Mouse (Mus musculus): ENCODE data around the gene Zdhhc18. TPM values are rescaled to one million over a fixed set of nuclear protein-coding genes. Genes with fewer than 3 reads are reported as not detected.

Zdhhc18 gene
- total RNA-seq, 1 experiment, result 39.0 TPM

GRCm38 (mm10) chr4:133619473-133620136 lies 30.3 kb downstream of the Zdhhc18 start:
- in situ Hi-C loops (cut with MboI; ENCODE audit: low sequenced_read_pairs in 2 of 2, unreplicated experiment in 2 of 2), result no loop called here
- no peak for DNase-seq (ENCODE audit: low read depth, low spot score)
- Histone ChIP-seq H3K4me3 (ENCODE audit: insufficient read depth in 1 of 2, low read depth in 1 of 2, low read length in 2 of 2, poor library complexity in 1 of 2, severe bottlenecking in 1 of 2) (no peak overlapping the region), H3K27ac (ENCODE audit: insufficient read depth, low read depth, low read length, poor library complexity, severe bottlenecking) (no peak overlapping the region), H3K4me1 (ENCODE audit: control insufficient read depth in 2 of 2, insufficient read depth in 2 of 2, low read length in 2 of 2, poor library complexity in 1 of 2) (peaks cover 5 to 28% of the 10 kb centered on the region in 2 experiments; a peak in 2 of 4 replicates), H3K9me3 (ENCODE audit: control insufficient read depth, insufficient read depth, low read depth, low read length) (no peaks in the 10 kb centered on the region), H3K9ac (ENCODE audit: insufficient read depth, low read depth, low read length, poor library complexity, severe bottlenecking) (no peak overlapping the region), H3K36me3 (ENCODE audit: control insufficient read depth, insufficient read depth, low read length, poor library complexity, severe bottlenecking) (peaks cover 9% of the 10 kb centered on the region; the same call in 1 of the 2 replicates)
- TF ChIP-seq ZC3H11A (IDR thresholded peaks at IDR 0.05; ENCODE audit: borderline replicate concordance, low read depth, low read length) (no peak), ZNF384 (IDR thresholded peaks at IDR 0.05; ENCODE audit: low read depth, low read length) (no peak), HCFC1 (IDR thresholded peaks at IDR 0.05; ENCODE audit: borderline replicate concordance, insufficient read depth, low read length) (no peak), MAFK (IDR thresholded peaks at IDR 0.05; ENCODE audit: insufficient read depth, low read depth, low read length) (no peak), CHD2 (IDR thresholded peaks at IDR 0.05; ENCODE audit: low read depth, low read length) (no peak)

DNA sequence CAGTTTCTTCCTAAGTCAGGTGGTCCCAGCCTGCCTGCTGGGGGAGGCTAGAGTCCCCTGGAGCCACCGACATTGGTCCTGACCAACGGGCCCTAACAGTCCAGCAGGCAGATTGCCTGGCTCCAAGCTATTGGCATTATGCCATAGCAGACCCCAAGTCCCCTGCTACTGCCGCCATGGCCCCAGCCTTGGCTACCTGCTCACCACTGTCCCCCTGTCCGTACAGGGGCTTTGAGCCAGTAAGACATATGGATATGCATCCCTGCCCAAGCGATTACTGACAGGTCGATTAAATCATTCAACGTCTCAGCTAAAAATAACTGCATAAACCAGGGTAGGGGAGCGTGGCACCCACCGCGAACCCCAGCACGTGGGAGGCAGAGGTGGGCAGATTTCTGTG lies 32.0 kb downstream of the Zdhhc18 start:
- Histone ChIP-seq H3K4me3 (ENCODE audit: insufficient read depth in 1 of 2, low read depth in 1 of 2, low read length in 2 of 2, poor library complexity in 1 of 2, severe bottlenecking in 1 of 2) (no peak overlapping the region), H3K36me3 (ENCODE audit: control insufficient read depth, insufficient read depth, low read length, poor library complexity, severe bottlenecking) (peaks cover 19% of the 10 kb centered on the region; the same call in 1 of the 2 replicates), H3K27ac (ENCODE audit: insufficient read depth, low read depth, low read length, poor library complexity, severe bottlenecking) (no peak overlapping the region), H3K9ac (ENCODE audit: insufficient read depth, low read depth, low read length, poor library complexity, severe bottlenecking) (no peak overlapping the region), H3K9me3 (ENCODE audit: control insufficient read depth, insufficient read depth, low read depth, low read length) (no peaks in the 10 kb centered on the region), H3K4me1 (ENCODE audit: control insufficient read depth in 2 of 2, insufficient read depth in 2 of 2, low read length in 2 of 2, poor library complexity in 1 of 2) (peaks cover 5 to 32% of the 10 kb centered on the region in 2 experiments; a peak in 3 of 4 replicates)
- DNase-seq (ENCODE audit: low read depth, low spot score), result no peak
- TF ChIP-seq HCFC1 (IDR thresholded peaks at IDR 0.05; ENCODE audit: borderline replicate concordance, insufficient read depth, low read length) (no peak), ZNF384 (IDR thresholded peaks at IDR 0.05; ENCODE audit: low read depth, low read length) (no peak), ZC3H11A (IDR thresholded peaks at IDR 0.05; ENCODE audit: borderline replicate concordance, low read depth, low read length) (no peak), MAFK (IDR thresholded peaks at IDR 0.05; ENCODE audit: insufficient read depth, low read depth, low read length) (no peak), CHD2 (IDR thresholded peaks at IDR 0.05; ENCODE audit: low read depth, low read length) (no peak)
- in situ Hi-C loops (cut with MboI; ENCODE audit: low sequenced_read_pairs in 2 of 2, unreplicated experiment in 2 of 2), result no loop called here

- Histone ChIP-seq H3K9ac (ENCODE audit: insufficient read depth, low read depth, low read length, poor library complexity, severe bottlenecking) (no peak overlapping the region), H3K9me3 (ENCODE audit: control insufficient read depth, insufficient read depth, low read depth, low read length) (no peaks in the 10 kb centered on the region), H3K36me3 (ENCODE audit: control insufficient read depth, insufficient read depth, low read length, poor library complexity, severe bottlenecking) (peaks cover 27% of the 10 kb centered on the region; the same call in 1 of the 2 replicates), H3K4me1 (ENCODE audit: control insufficient read depth in 2 of 2, insufficient read depth in 2 of 2, low read length in 2 of 2, poor library complexity in 1 of 2) (peaks cover 0 to 20% of the 10 kb centered on the region in 2 experiments; a peak in 2 of 4 replicates), H3K27ac (ENCODE audit: insufficient read depth, low read depth, low read length, poor library complexity, severe bottlenecking) (no peak overlapping the region), H3K4me3 (ENCODE audit: insufficient read depth in 1 of 2, low read depth in 1 of 2, low read length in 2 of 2, poor library complexity in 1 of 2, severe bottlenecking in 1 of 2) (no peak overlapping the region)
- no peak for DNase-seq (ENCODE audit: low read depth, low spot score)
- TF ChIP-seq ZC3H11A (IDR thresholded peaks at IDR 0.05; ENCODE audit: borderline replicate concordance, low read depth, low read length) (no peak), CHD2 (IDR thresholded peaks at IDR 0.05; ENCODE audit: low read depth, low read length) (no peak), MAFK (IDR thresholded peaks at IDR 0.05; ENCODE audit: insufficient read depth, low read depth, low read length) (no peak), ZNF384 (IDR thresholded peaks at IDR 0.05; ENCODE audit: low read depth, low read length) (no peak), HCFC1 (IDR thresholded peaks at IDR 0.05; ENCODE audit: borderline replicate concordance, insufficient read depth, low read length) (no peak)
- in situ Hi-C loops (cut with MboI; ENCODE audit: low sequenced_read_pairs in 2 of 2, unreplicated experiment in 2 of 2), result no loop called here
These were observed 34.5 kb downstream of the Zdhhc18 start for GRCm38 (mm10) chr4:133615416-133615815.

DNA sequence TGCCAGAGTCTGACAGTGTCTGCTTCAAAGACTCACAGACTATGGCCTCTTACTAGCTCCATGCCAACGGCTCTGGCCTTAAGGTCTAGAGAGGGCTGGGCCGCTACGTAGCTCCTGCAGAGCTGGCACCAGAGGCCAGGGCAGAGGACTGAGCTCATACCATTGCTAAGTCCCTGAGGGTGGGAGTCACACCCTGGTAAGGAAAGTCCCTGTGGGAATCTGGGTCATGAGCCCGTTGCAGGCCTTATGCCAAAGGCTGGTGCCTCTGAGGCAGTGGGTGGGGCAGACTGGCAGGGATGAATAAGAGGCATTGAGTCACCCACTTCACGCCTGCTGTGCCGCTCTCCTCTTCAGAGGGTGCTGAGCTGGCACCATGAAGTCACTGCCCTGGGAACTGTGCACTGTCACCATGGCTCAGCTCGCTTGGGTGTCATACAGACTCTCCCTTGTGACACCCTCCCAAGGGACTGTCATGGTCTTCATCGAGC lies 35.6 kb downstream of the Zdhhc18 start:
- no peaks in the 10 kb centered on the region for H3K9me3 ChIP-seq (ENCODE audit: control insufficient read depth, insufficient read depth, low read depth, low read length)
- H3K4me1 ChIP-seq (ENCODE audit: control insufficient read depth in 2 of 2, insufficient read depth in 2 of 2, low read length in 2 of 2, poor library complexity in 1 of 2), result peaks cover 2 to 15% of the 10 kb centered on the region in 2 experiments; a peak in 3 of 4 replicates
- no peak overlapping the region for H3K27ac ChIP-seq (ENCODE audit: insufficient read depth, low read depth, low read length, poor library complexity, severe bottlenecking)
- no peak overlapping the region for H3K9ac ChIP-seq (ENCODE audit: insufficient read depth, low read depth, low read length, poor library complexity, severe bottlenecking)
- peaks cover 30% of the 10 kb centered on the region; the same call in 1 of the 2 replicates for H3K36me3 ChIP-seq (ENCODE audit: control insufficient read depth, insufficient read depth, low read length, poor library complexity, severe bottlenecking)
- TF ChIP-seq HCFC1 (IDR thresholded peaks at IDR 0.05; ENCODE audit: borderline replicate concordance, insufficient read depth, low read length) (no peak), ZNF384 (IDR thresholded peaks at IDR 0.05; ENCODE audit: low read depth, low read length) (no peak), MAFK (IDR thresholded peaks at IDR 0.05; ENCODE audit: insufficient read depth, low read depth, low read length) (no peak), CHD2 (IDR thresholded peaks at IDR 0.05; ENCODE audit: low read depth, low read length) (no peak), ZC3H11A (IDR thresholded peaks at IDR 0.05; ENCODE audit: borderline replicate concordance, low read depth, low read length) (no peak)
- in situ Hi-C loops (cut with MboI; ENCODE audit: low sequenced_read_pairs in 2 of 2, unreplicated experiment in 2 of 2), result no loop called here
- no peak for DNase-seq (ENCODE audit: low read depth, low spot score)
- H3K4me3 ChIP-seq (ENCODE audit: insufficient read depth in 1 of 2, low read depth in 1 of 2, low read length in 2 of 2, poor library complexity in 1 of 2, severe bottlenecking in 1 of 2), result no peak overlapping the region
